8 mouse cellular contexts compared by ENCODE assay signal in genomic region chr11:69682840-69683533, GRCm38 (mm10). TPM values are rescaled to one million over a fixed set of nuclear protein-coding genes. Genes with fewer than 3 reads are reported as not detected.
DNase-seq lines count a peak whose midpoint lies in the region; ATAC-seq and TF ChIP-seq lines count a peak whose summit lies in the region.

No protein-coding gene starts in this region.

- H3K9me3 ChIP-seq in E14TG2a.4 (ENCODE audit: low read length), result no peaks in the 10 kb centered on the region
- H3K9me3 ChIP-seq in forebrain, embryonic 14.5 days (replicated peaks; ENCODE audit: control insufficient read depth, low read length), result no peaks in the 10 kb centered on the region

- intact Hi-C loops in heart, postnatal 25 days (cut with DNase I), result loop anchor here (1.0 to 10.0 kb wide), 4 partner anchors 34 to 234 kb away; partner anchors contain the start of gene Tmem95

- WGBS in forebrain, embryonic 14.5 days, result 22% methylated on average over 12 of the region's 12 CpGs
- 14% methylated on average over 12 of the region's 12 CpGs for WGBS in lung, adult 2 months
- WGBS in olfactory bulb, adult 2 months, result 7% methylated on average over 12 of the region's 12 CpGs

- no peaks in the 10 kb centered on the region for H3K27me3 ChIP-seq in E14TG2a.4 (ENCODE audit: insufficient read depth, low read length)
- no peaks in the 10 kb centered on the region for H3K27me3 ChIP-seq in forebrain, embryonic 14.5 days (replicated peaks; ENCODE audit: control insufficient read depth, insufficient read depth, low read length)

- peak overlapping the region; percentile 57 for H3K9ac ChIP-seq in forebrain, embryonic 14.5 days (ENCODE audit: low read length)

- TF ChIP-seq CTCF in E14TG2a.4 (conservative IDR thresholded peaks at IDR 0.05; ENCODE audit: low read length), result peak; percentile 89
- peak; percentile 96 for TF ChIP-seq CTCF in lung, adult 2 months (IDR thresholded peaks at IDR 0.05; ENCODE audit: insufficient read depth, low read length)
- TF ChIP-seq CTCF in olfactory bulb, adult 2 months (IDR thresholded peaks at IDR 0.05; ENCODE audit: insufficient read depth, low read depth, low read length), result peak; percentile 38; the same call in 1 of the 2 replicates

- peaks cover 53% of the 10 kb centered on the region for H3K36me3 ChIP-seq in E14TG2a.4 (ENCODE audit: insufficient read depth, low read length)
- peaks cover 20% of the 10 kb centered on the region for H3K36me3 ChIP-seq in forebrain, embryonic 14.5 days (ENCODE audit: control insufficient read depth, insufficient read depth, low read length)

- H3K4me1 ChIP-seq in E14TG2a.4 (replicated peaks; ENCODE audit: low read depth, low read length), result peaks cover 86% of the 10 kb centered on the region
- peaks cover 25% of the 10 kb centered on the region for H3K4me1 ChIP-seq in forebrain, embryonic 14.5 days (ENCODE audit: control insufficient read depth, insufficient read depth, low read length)
- H3K4me1 ChIP-seq in lung, adult 2 months (ENCODE audit: control insufficient read depth, insufficient read depth, low read length), result peaks cover 26% of the 10 kb centered on the region
- peaks cover 34% of the 10 kb centered on the region for H3K4me1 ChIP-seq in olfactory bulb, adult 2 months (ENCODE audit: control insufficient read depth, insufficient read depth, low read length)

- peak overlapping the region; percentile 95 for H3K4me3 ChIP-seq in E14TG2a.4 (replicated peaks; ENCODE audit: low read length)
- no peak overlapping the region for H3K4me3 ChIP-seq in forebrain, embryonic 14.5 days (ENCODE audit: low read depth, low read length)
- H3K4me3 ChIP-seq in lung, adult 2 months (replicated peaks; ENCODE audit: extremely low read depth, low read depth, low read length), result no peak overlapping the region
- H3K4me3 ChIP-seq in olfactory bulb, adult 2 months (ENCODE audit: insufficient read depth, low read depth, low read length), result no peak overlapping the region

- no peak for TF ChIP-seq POLR2A in lung, adult 2 months (IDR thresholded peaks at IDR 0.05; ENCODE audit: borderline replicate concordance, extremely low read depth, low read depth, low read length)
- TF ChIP-seq POLR2A in olfactory bulb, adult 2 months (IDR thresholded peaks at IDR 0.05; ENCODE audit: insufficient read depth, low read depth, low read length), result no peak

- DNase-seq in c-Kit-positive CD71-positive TER-119-positive erythroid progenitor cells, embryonic 14.5 days (ENCODE audit: low spot score), result peak; percentile 90
- DNase-seq in forebrain, embryonic 14.5 days (ENCODE audit: low spot score), result peak; percentile 96
- DNase-seq in heart, postnatal 25 days (ENCODE audit: low spot score), result peak; percentile 61
- DNase-seq in layer of hippocampus, adult 18-20 months (ENCODE audit: low spot score in 2 of 2), result peak; percentile 80 to 94
- peak; percentile 93 for DNase-seq in lung, adult 2 months
- peak; percentile 57 to 71 for DNase-seq in thymus, adult 18-20 months

- H3K27ac ChIP-seq in forebrain, embryonic 14.5 days (ENCODE audit: low read depth, low read length), result peak overlapping the region; percentile 93
- peak overlapping the region; percentile 52 for H3K27ac ChIP-seq in olfactory bulb, adult 2 months (ENCODE audit: insufficient read depth, low read depth, low read length)

- peak; percentile 46 for ATAC-seq in forebrain, embryonic 14.5 days

- peak overlapping the region; percentile 97 for H3K4me2 ChIP-seq in forebrain, embryonic 14.5 days (ENCODE audit: low read length)

RNA-seq across cellular contexts. Expression of gene Senp3, which starts 1.1 kb away (rescaled TPM):
- 81.8 and 88.2 TPM in 2 replicates for polyA plus RNA-seq in forebrain, embryonic 14.5 days (2014; fragmentation: Nextera tagmentation; extraction: Ambion mirVana)
- total RNA-seq in heart, postnatal 25 days (2021), result 10 to 100 TPM; 31.7 to 33.5 TPM
- 10 to 100 TPM; 96.1 to 97.5 TPM for total RNA-seq in layer of hippocampus, adult 18-20 months (2021)
- polyA plus RNA-seq in lung, adult 2 months (2012; rRNA removed), result 43.6 and 55.0 TPM in 2 replicates
- polyA plus RNA-seq in olfactory bulb, adult 2 months (2012; ENCODE audit: insufficient read depth, insufficient read length, low replicate concordance, missing spikeins), result not detected in 2 replicates

RNA-seq across cellular contexts. Expression of gene Tnfsf13, which starts 2.6 kb away (rescaled TPM):
- polyA plus RNA-seq in forebrain, embryonic 14.5 days (2014; fragmentation: Nextera tagmentation; extraction: Ambion mirVana), result 0.53 TPM in 1 of 2 replicates, not detected in the other
- 1 to 10 TPM; 1.6 to 2.1 TPM for total RNA-seq in heart, postnatal 25 days (2021)
- total RNA-seq in layer of hippocampus, adult 18-20 months (2021), result 1 to 10 TPM; 1.9 to 2.0 TPM
- 16.2 and 21.3 TPM in 2 replicates for polyA plus RNA-seq in lung, adult 2 months (2012; rRNA removed)
- polyA plus RNA-seq in olfactory bulb, adult 2 months (2012; ENCODE audit: insufficient read depth, insufficient read length, low replicate concordance, missing spikeins), result not detected in 2 replicates

RNA-seq across cellular contexts. Expression of gene Eif4a1, which starts 10.8 kb away (rescaled TPM):
- polyA plus RNA-seq in forebrain, embryonic 14.5 days (2014; fragmentation: Nextera tagmentation; extraction: Ambion mirVana), result 1,177 and 1,222 TPM in 2 replicates
- 100 to 1,000 TPM; 201 to 206 TPM for total RNA-seq in heart, postnatal 25 days (2021)
- 100 to 1,000 TPM; 325 to 357 TPM for total RNA-seq in layer of hippocampus, adult 18-20 months (2021)
- 152 and 265 TPM in 2 replicates for polyA plus RNA-seq in lung, adult 2 months (2012; rRNA removed)
- polyA plus RNA-seq in olfactory bulb, adult 2 months (2012; ENCODE audit: insufficient read depth, insufficient read length, low replicate concordance, missing spikeins), result 796 TPM in 1 of 2 replicates, not detected in the other

RNA-seq across cellular contexts. Expression of gene Tnfsf12, which starts 12.7 kb away (rescaled TPM):
- 2.2 and 2.7 TPM in 2 replicates for polyA plus RNA-seq in forebrain, embryonic 14.5 days (2014; fragmentation: Nextera tagmentation; extraction: Ambion mirVana)
- total RNA-seq in heart, postnatal 25 days (2021), result 10 to 100 TPM; 14.5 to 16.4 TPM
- total RNA-seq in layer of hippocampus, adult 18-20 months (2021), result 10 to 100 TPM; 11.4 to 12.4 TPM
- 84.2 and 98.8 TPM in 2 replicates for polyA plus RNA-seq in lung, adult 2 months (2012; rRNA removed)
- polyA plus RNA-seq in olfactory bulb, adult 2 months (2012; ENCODE audit: insufficient read depth, insufficient read length, low replicate concordance, missing spikeins), result not detected in 2 replicates

RNA-seq across cellular contexts. Expression of gene Tnfsfm13, which starts 12.9 kb away (rescaled TPM):
- polyA plus RNA-seq in forebrain, embryonic 14.5 days (2014; fragmentation: Nextera tagmentation; extraction: Ambion mirVana), result 1.5 and 1.6 TPM in 2 replicates
- 1 to 10 TPM; 3.2 to 4.5 TPM for total RNA-seq in heart, postnatal 25 days (2021)
- 1 to 10 TPM; 1.2 to 1.6 TPM for total RNA-seq in layer of hippocampus, adult 18-20 months (2021)
- polyA plus RNA-seq in lung, adult 2 months (2012; rRNA removed), result 12.7 and 20.0 TPM in 2 replicates
- polyA plus RNA-seq in olfactory bulb, adult 2 months (2012; ENCODE audit: insufficient read depth, insufficient read length, low replicate concordance, missing spikeins), result not detected in 2 replicates

Comparison
In these comparisons a context has a peak if more than half of its experiments do, and no peak if none do; other contexts are left out.
1. CTCF ChIP-seq: peak in every context shown above with its lines; median percentile 96 in lung, adult 2 months; 89 in E14TG2a.4; 38 in olfactory bulb, adult 2 months.
2. RNA of gene Tnfsf13, which starts 2.6 kb away (polyA plus RNA-seq): 16.2 to 21.3 TPM in lung, adult 2 months; 0.53 TPM in forebrain, embryonic 14.5 days and not detected in olfactory bulb, adult 2 months; every median in the first group is over 10 times any median in the second.
3. Peak in every context shown above with its lines, with median percentiles within 50 percentile points of each other: DNase-seq.